Mouse (Mus musculus) heart, postnatal 25 days (tissue): ENCODE measurements around the gene Adh5. TPM values are rescaled to one million over a fixed set of nuclear protein-coding genes. Genes with fewer than 3 reads are reported as not detected.

Experiments used
- DNase-seq: peaks from one replicate; pipeline ENCODE4 v3.0.0; 2022; ENCODE audit warnings: low spot score
- intact Hi-C: fragments of 180-260 bp; cut with DNase I; formaldehyde crosslinking; loops from one replicate; pipeline ENCODE4 v1.15.1; 2025
- total RNA-seq, 2 experiments: library from RNA; stranded (reverse); gene quantifications; 2 replicates each; pipeline ENCODE4 v1.2.3; 2021

Adh5 gene
- total RNA-seq, 2 experiments from 2014 or later, result 89.9 to 90.2 TPM

DNA sequence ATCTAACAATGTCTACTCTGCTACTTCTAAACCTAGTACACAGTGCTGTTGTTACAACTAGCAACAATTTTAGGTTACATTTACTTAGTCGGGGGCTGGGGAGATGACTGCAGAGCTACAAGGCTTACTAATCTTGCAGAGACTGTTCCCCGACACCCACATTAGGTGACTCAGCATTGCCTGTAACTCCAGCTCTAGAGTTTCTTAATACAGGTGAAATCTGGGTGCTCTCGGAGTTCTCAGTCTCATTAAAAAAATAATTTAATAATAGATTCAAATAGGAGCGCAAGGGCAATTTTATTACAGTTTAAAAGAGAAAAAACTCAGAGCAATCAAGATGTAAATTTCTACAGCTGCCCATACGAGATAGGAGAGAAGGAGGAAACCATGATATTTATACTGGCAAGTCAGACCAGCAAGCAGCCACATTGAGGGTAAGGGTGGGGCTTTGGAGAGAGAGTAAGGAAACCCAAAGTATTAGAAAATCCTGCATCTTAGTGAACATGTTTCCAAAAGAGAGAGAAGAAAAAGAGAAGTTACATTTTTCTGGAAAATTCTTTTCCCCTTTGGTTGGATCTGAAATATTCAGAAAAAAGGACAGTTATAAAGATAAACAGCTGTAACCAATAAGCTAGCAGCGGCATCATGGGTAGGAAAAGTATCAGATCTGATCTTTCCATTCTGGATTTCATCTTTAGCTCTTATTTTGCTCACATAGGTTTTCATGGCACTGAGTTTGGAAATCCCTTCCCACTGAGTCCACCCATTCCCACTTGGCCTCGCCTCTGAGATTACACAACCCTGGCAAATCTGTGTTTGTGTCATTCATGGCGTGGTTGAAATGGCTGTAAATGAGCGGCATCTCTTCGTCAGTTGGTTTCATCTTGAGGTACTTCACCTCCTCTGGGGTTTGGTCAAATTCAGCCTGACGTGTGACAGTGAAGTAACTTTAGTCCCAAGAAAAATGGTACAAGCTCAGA, 52.6 kb downstream of the Adh5 start:
- no peak for DNase-seq
- intact Hi-C loops, result no loop called here

DNA sequence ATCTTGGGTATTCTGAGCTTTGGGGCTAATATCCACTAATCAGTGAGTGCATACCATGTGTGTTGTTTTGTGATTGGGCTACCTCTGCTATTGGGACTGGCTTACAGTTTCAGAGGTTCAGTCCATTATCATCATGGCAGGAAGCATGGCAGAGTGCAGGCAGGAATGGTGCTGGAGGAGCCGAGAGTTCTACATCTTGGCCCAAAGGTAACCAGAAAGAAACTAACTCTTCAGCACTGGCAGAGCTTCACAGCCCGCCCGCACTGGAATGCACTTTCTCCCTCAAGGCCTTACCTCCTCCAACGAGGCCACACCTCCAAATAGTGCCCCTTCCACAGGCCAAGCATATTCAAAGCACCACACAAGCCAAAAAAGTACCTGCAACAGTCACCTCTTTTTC, 55.8 kb downstream of the Adh5 start:
- intact Hi-C loops, result no loop called here
- DNase-seq, result no peak

DNA sequence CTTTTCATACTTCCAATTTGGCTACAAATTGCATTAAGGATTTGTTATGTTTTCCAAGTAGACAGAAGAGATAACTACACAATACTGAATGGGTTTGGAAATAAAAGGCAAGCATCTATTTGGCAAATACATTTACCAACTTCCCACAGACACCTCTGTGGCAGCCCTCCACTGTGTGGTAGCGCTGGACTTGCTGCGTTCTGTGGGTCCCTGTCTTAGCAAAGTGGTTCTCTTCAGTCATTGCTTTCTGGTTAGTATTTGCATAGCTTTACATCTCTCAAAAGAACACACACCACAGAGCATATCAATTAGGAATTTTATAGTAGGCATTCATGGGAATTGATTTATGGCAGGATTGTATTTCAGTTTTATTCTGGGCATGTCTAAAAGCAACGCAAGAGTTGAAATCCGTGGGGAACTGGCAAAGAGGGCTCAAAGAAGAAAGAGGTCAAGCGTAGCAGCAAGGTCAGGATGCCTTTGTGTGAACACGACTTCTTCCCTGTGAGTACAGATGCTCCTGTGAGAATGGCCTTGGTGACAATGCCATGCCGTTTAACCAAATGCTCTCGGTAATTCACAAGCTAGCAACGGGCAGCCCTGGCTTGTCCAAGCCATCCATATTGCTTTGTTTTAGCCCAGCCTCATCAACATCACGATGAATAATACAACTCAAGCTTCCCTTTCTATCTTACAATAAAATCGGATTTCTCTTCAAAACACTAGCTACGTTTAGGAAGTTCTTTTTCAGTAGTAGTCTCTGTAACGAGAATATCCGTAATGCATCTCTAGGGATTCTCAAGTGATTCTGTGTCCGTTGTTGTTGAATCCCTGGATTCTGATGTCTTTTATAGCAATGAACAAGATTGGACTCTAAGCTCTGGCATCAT, 57.2 kb downstream of the Adh5 start:
- no peak for DNase-seq
- intact Hi-C loops, result loop anchor here (10.0 kb wide), 1 partner anchor 405 kb away; no protein-coding TSS in a partner anchor

DNA sequence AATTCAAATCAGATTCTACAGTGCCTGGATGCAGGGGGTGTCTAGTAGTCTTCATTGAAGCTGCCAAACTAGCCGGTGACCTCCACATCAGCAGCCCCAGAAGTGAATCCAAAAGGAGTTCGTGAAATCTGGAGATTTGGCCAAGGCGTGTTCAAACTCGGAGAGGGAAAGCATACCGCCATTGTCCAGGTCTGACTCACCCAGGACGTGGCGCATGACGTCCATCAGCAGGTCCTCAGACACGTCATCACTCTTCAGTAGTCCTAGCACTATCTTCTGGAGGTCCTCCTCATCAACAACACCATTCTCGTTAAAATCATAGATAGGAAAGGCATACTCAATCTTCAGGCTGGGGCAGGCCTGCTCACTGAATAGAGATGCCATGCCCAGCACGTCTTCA, 60.9 kb downstream of the Adh5 start:
- no peak for DNase-seq
- intact Hi-C loops, result loop anchor here (10.0 kb wide), 1 partner anchor 401 kb away; no protein-coding TSS in a partner anchor

Other genes with a start within 250 kb of the Adh5 start
- gene 4930579F01Rik, start 249.3 kb upstream of the Adh5 start, total RNA-seq, result not detected
- gene Adh7, start 225.3 kb upstream of the Adh5 start, total RNA-seq, result under 1 TPM; 0.08 to 0.14 TPM
- 10 to 100 TPM; 25.6 to 40.3 TPM for gene Adh1, start 182.1 kb upstream of the Adh5 start, total RNA-seq
- not detected for gene Adh6a, start 129.8 kb upstream of the Adh5 start, total RNA-seq
- 1 to 10 TPM; 1.5 to 1.6 TPM for gene Adh6b, start 101.3 kb upstream of the Adh5 start, total RNA-seq
- not detected for gene Adh4, start 27.6 kb upstream of the Adh5 start, total RNA-seq
- 10 to 100 TPM; 36.7 to 39.3 TPM for gene Metap1, start 46.4 kb downstream of the Adh5 start, total RNA-seq
- gene Eif4e, start 83.1 kb downstream of the Adh5 start, total RNA-seq, result 100 to 1,000 TPM; 171 to 172 TPM